Mouse (Mus musculus) intestine, embryonic 15.5 days (tissue): ENCODE results near the gene Ccdc9b. TPM values are rescaled to one million over a fixed set of nuclear protein-coding genes. Genes with fewer than 3 reads are reported as not detected.

Experiments
- ATAC-seq: fragments of 200-750 bp; cut with Nextera tagmentation; 2 replicates; pipeline ENCODE4 v1.8.0; 2017; ENCODE audit warnings: moderate TSS enrichment, moderate library complexity
- H3K27ac ChIP-seq: fragments of 300-500 bp; sonication (generic); 2 replicates; pipeline ENCODE4 v1.5.1; 2015; ENCODE audit warnings: mild to moderate bottlenecking, inconsistent platforms
- H3K27me3 ChIP-seq: fragments of 300-500 bp; sonication (generic); replicated peaks from 2 replicates; pipeline ENCODE4 v1.6.1; 2015; ENCODE audit warnings: inconsistent platforms
- H3K36me3 ChIP-seq: fragments of 300-500 bp; sonication (generic); 2 replicates; pipeline ENCODE4 v1.6.1; 2015; ENCODE audit warnings: inconsistent platforms
- H3K4me1 ChIP-seq: fragments of 300-500 bp; sonication (generic); replicated peaks from 2 replicates; pipeline ENCODE4 v1.6.1; 2015; ENCODE audit warnings: inconsistent platforms
- H3K4me2 ChIP-seq: fragments of 300-500 bp; sonication (generic); replicated peaks from 2 replicates; pipeline ENCODE4 v1.6.1; 2015; ENCODE audit warnings: mild to moderate bottlenecking, inconsistent platforms
- H3K4me3 ChIP-seq: fragments of 300-500 bp; sonication (generic); replicated peaks from 2 replicates; pipeline ENCODE4 v1.5.1; 2015; ENCODE audit warnings: inconsistent platforms
- H3K9ac ChIP-seq: fragments of 300-500 bp; sonication (generic); 2 replicates; pipeline ENCODE4 v1.6.1; 2015; ENCODE audit warnings: inconsistent platforms
- H3K9me3 ChIP-seq: fragments of 300-500 bp; sonication (generic); 2 replicates; pipeline ENCODE4 v1.6.1; 2016; ENCODE audit warnings: inconsistent platforms
- WGBS: fragments of 180-500 bp; shearing (Covaris S2); methylation state at CpG from one replicate; pipeline ENCODE4 v1.1.7; 2015; 5-methylcytosine and 5-hydroxymethylcytosine counted together
- polyA plus RNA-seq: library from polyadenylated mRNA; unstranded; fragments of >200 nt; fragmentation: Nextera tagmentation; extraction: Ambion mirVana; gene quantifications from 2 replicates; pipeline ENCODE4 v1.2.1, GENCODE M21; 2015

Ccdc9b gene
- polyA plus RNA-seq, 1 experiment from 2014 or later, result 1.1 TPM

- peak overlapping the region; percentile 16 for H3K4me3 ChIP-seq
- no peaks in the 10 kb centered on the region for H3K36me3 ChIP-seq
- peak overlapping the region; percentile 57 for H3K4me2 ChIP-seq
- H3K27me3 ChIP-seq, result 0 out of 2 replicates have a peak, but pooled peaks cover 5% of the 10 kb centered on the region
- no peak overlapping the region for H3K9ac ChIP-seq
- no peak overlapping the region for H3K27ac ChIP-seq
- WGBS, result 65% methylated on average over 12 of the region's 12 CpGs
- peaks cover 13% of the 10 kb centered on the region for H3K4me1 ChIP-seq
- ATAC-seq, result 0 out of 2 replicates have a peak, but pooled peaks have one; percentile 9
- H3K9me3 ChIP-seq, result no peaks in the 10 kb centered on the region
Measured at GRCm38 (mm10) chr2:118790221-118790550, 27.7 kb upstream of the Ccdc9b start.

- no peak overlapping the region for H3K9ac ChIP-seq
- 0 out of 2 replicates have a peak, but pooled peaks cover 5% of the 10 kb centered on the region for H3K27me3 ChIP-seq
- H3K4me2 ChIP-seq, result no peak overlapping the region
- 88% methylated on average over 11 of the region's 11 CpGs for WGBS
- no peaks in the 10 kb centered on the region for H3K36me3 ChIP-seq
- H3K27ac ChIP-seq, result no peak overlapping the region
- no peaks in the 10 kb centered on the region for H3K9me3 ChIP-seq
- no peak overlapping the region for H3K4me3 ChIP-seq
- peaks cover 13% of the 10 kb centered on the region for H3K4me1 ChIP-seq
- no peak for ATAC-seq
Measured at GRCm38 (mm10) chr2:118789501-118789900, 27.0 kb upstream of the Ccdc9b start.

- WGBS, result 85% methylated on average over 5 of the region's 5 CpGs
- Histone ChIP-seq H3K9ac (no peak overlapping the region), H3K4me3 (no peak overlapping the region), H3K4me1 (peaks cover 13% of the 10 kb centered on the region), H3K27ac (no peak overlapping the region), H3K36me3 (no peaks in the 10 kb centered on the region), H3K4me2 (no peak overlapping the region), H3K27me3 (0 out of 2 replicates have a peak, but pooled peaks cover 5% of the 10 kb centered on the region), H3K9me3 (no peaks in the 10 kb centered on the region)
- ATAC-seq, result no peak
Measured at GRCm38 (mm10) chr2:118786525-118786924, 24.1 kb upstream of the Ccdc9b start.

- H3K4me2 ChIP-seq, result no peak overlapping the region
- no peak overlapping the region for H3K4me3 ChIP-seq
- 85% methylated on average over 7 of the region's 7 CpGs for WGBS
- no peak overlapping the region for H3K9ac ChIP-seq
- peaks cover 8% of the 10 kb centered on the region for H3K4me1 ChIP-seq
- H3K27ac ChIP-seq, result no peak overlapping the region
- no peak for ATAC-seq
- H3K36me3 ChIP-seq, result no peaks in the 10 kb centered on the region
- H3K27me3 ChIP-seq, result no peaks in the 10 kb centered on the region
- no peaks in the 10 kb centered on the region for H3K9me3 ChIP-seq
Measured at GRCm38 (mm10) chr2:118783663-118784062, 21.2 kb upstream of the Ccdc9b start.

- ATAC-seq, result no peak
- Histone ChIP-seq H3K27me3 (no peaks in the 10 kb centered on the region), H3K4me3 (no peak overlapping the region), H3K4me1 (peaks cover 8% of the 10 kb centered on the region), H3K27ac (no peak overlapping the region), H3K9me3 (no peaks in the 10 kb centered on the region), H3K36me3 (no peaks in the 10 kb centered on the region), H3K9ac (no peak overlapping the region), H3K4me2 (no peak overlapping the region)
- WGBS, result 53% methylated on average over 5 of the region's 5 CpGs
Measured at GRCm38 (mm10) chr2:118783093-118783492, 20.6 kb upstream of the Ccdc9b start.

- Histone ChIP-seq H3K9me3 (no peaks in the 10 kb centered on the region), H3K4me2 (no peak overlapping the region), H3K4me1 (peaks cover 8% of the 10 kb centered on the region), H3K27ac (no peak overlapping the region), H3K27me3 (no peaks in the 10 kb centered on the region), H3K4me3 (no peak overlapping the region), H3K36me3 (no peaks in the 10 kb centered on the region), H3K9ac (no peak overlapping the region)
- WGBS, result 57% methylated on average over 4 of the region's 4 CpGs
- no peak for ATAC-seq
Measured at GRCm38 (mm10) chr2:118782303-118782702, 19.8 kb upstream of the Ccdc9b start.

GRCm38 (mm10) chr2:118781115-118781514 is 18.7 kb upstream of the Ccdc9b start:
- WGBS, result 46% methylated on average over 1 of the region's 1 CpGs
- H3K4me3 ChIP-seq, result no peak overlapping the region
- no peaks in the 10 kb centered on the region for H3K36me3 ChIP-seq
- H3K9ac ChIP-seq, result no peak overlapping the region
- no peak for ATAC-seq
- H3K27me3 ChIP-seq, result no peaks in the 10 kb centered on the region
- H3K4me1 ChIP-seq, result peaks cover 8% of the 10 kb centered on the region
- no peak overlapping the region for H3K27ac ChIP-seq
- H3K4me2 ChIP-seq, result no peak overlapping the region
- no peaks in the 10 kb centered on the region for H3K9me3 ChIP-seq

GRCm38 (mm10) chr2:118779504-118780480 is 17.3 kb upstream of the Ccdc9b start, which contains the start of gene Disp2:
Disp2 (plus strand) TSS chr2:118779719.
- Histone ChIP-seq H3K27me3 (no peaks in the 10 kb centered on the region), H3K36me3 (no peaks in the 10 kb centered on the region), H3K4me3 (peak within 1 kb of the TSS; percentile 36), H3K9ac (peak within 1 kb of the TSS; percentile 29; the same call in 1 of the 2 replicates), H3K4me1 (peaks cover 8% of the 10 kb centered on the region), H3K4me2 (peak within 1 kb of the TSS; percentile 77), H3K27ac (no peak within 1 kb of the TSS), H3K9me3 (no peaks in the 10 kb centered on the region)
- peak; percentile 83 for ATAC-seq
- WGBS, result 11% methylated on average over 39 of the region's 39 CpGs

GRCm38 (mm10) chr2:118779065-118779464 is 16.6 kb upstream of the Ccdc9b start:
- Histone ChIP-seq H3K9ac (peak overlapping the region; percentile 29; the same call in 1 of the 2 replicates), H3K9me3 (no peaks in the 10 kb centered on the region), H3K27me3 (no peaks in the 10 kb centered on the region), H3K4me3 (peak overlapping the region; percentile 36), H3K27ac (no peak overlapping the region), H3K4me1 (peaks cover 8% of the 10 kb centered on the region), H3K36me3 (no peaks in the 10 kb centered on the region), H3K4me2 (peak overlapping the region; percentile 77)
- peak; percentile 18; the same call in 1 of the 2 replicates for ATAC-seq
- 14% methylated on average over 10 of the region's 10 CpGs for WGBS

GRCm38 (mm10) chr2:118778418-118778817 is 16.0 kb upstream of the Ccdc9b start:
- 74% methylated on average over 4 of the region's 4 CpGs for WGBS
- Histone ChIP-seq H3K27me3 (no peaks in the 10 kb centered on the region), H3K4me1 (peaks cover 8% of the 10 kb centered on the region), H3K27ac (no peak overlapping the region), H3K4me3 (no peak overlapping the region), H3K9ac (no peak overlapping the region), H3K9me3 (no peaks in the 10 kb centered on the region), H3K4me2 (no peak overlapping the region), H3K36me3 (no peaks in the 10 kb centered on the region)
- ATAC-seq, result no peak

GRCm38 (mm10) chr2:118776295-118776694 is 13.8 kb upstream of the Ccdc9b start:
- no peak overlapping the region for H3K9ac ChIP-seq
- H3K27ac ChIP-seq, result no peak overlapping the region
- no peaks in the 10 kb centered on the region for H3K36me3 ChIP-seq
- peaks cover 14% of the 10 kb centered on the region for H3K4me1 ChIP-seq
- ATAC-seq, result no peak
- H3K4me3 ChIP-seq, result no peak overlapping the region
- H3K9me3 ChIP-seq, result no peaks in the 10 kb centered on the region
- H3K4me2 ChIP-seq, result no peak overlapping the region
- 78% methylated on average over 2 of the region's 2 CpGs for WGBS
- H3K27me3 ChIP-seq, result no peaks in the 10 kb centered on the region

GRCm38 (mm10) chr2:118775846-118776245 is 13.4 kb upstream of the Ccdc9b start:
- 70% methylated on average over 4 of the region's 4 CpGs for WGBS
- no peak for ATAC-seq
- Histone ChIP-seq H3K9me3 (no peaks in the 10 kb centered on the region), H3K27me3 (no peaks in the 10 kb centered on the region), H3K4me3 (no peak overlapping the region), H3K36me3 (no peaks in the 10 kb centered on the region), H3K27ac (no peak overlapping the region), H3K9ac (no peak overlapping the region), H3K4me1 (peaks cover 14% of the 10 kb centered on the region), H3K4me2 (no peak overlapping the region)
